Mouse (Mus musculus) testis, adult 2 months (tissue): Measurements from ENCODE around the gene Stoml1. TPM values are rescaled to one million over a fixed set of nuclear protein-coding genes. Genes with fewer than 3 reads are reported as not detected.
A peak's percentile ranks its signal among the peaks of the same experiment; 100 is the strongest.

ENCODE experiments used
- H3K27ac ChIP-seq: fragments of 200-500 bp; 2 replicates; pipeline ENCODE4 v1.5.1; 2012; ENCODE audit warnings: low read depth, low read length; ENCODE audit not compliant: control insufficient read depth, insufficient read depth
- H3K27me3 ChIP-seq: fragments of 200-500 bp; 2 replicates; pipeline ENCODE4 v1.6.1; 2012; ENCODE audit warnings: mild to moderate bottlenecking, low read length, moderate library complexity; ENCODE audit not compliant: control insufficient read depth, insufficient read depth
- H3K36me3 ChIP-seq: fragments of 200-500 bp; 2 replicates; pipeline ENCODE4 v1.6.1; 2012; ENCODE audit warnings: mild to moderate bottlenecking, low read length; ENCODE audit not compliant: control insufficient read depth, insufficient read depth
- H3K4me1 ChIP-seq: fragments of 200-500 bp; 2 replicates; pipeline ENCODE4 v1.6.1; 2012; ENCODE audit warnings: low read length; ENCODE audit not compliant: control insufficient read depth, insufficient read depth
- H3K4me3 ChIP-seq: fragments of 200-500 bp; 2 replicates; pipeline ENCODE4 v1.5.1; 2012; ENCODE audit warnings: low read depth, mild to moderate bottlenecking, low read length, moderate library complexity, mixed read lengths; ENCODE audit not compliant: control insufficient read depth
- CTCF ChIP-seq: fragments of 200-500 bp; IDR thresholded peaks from 2 replicates; pipeline ENCODE4 v1.5.1; 2012; ENCODE audit warnings: low read depth, mild to moderate bottlenecking, inconsistent platforms, low read length, moderate library complexity; ENCODE audit not compliant: control insufficient read depth, insufficient read depth, insufficient replicate concordance
- POLR2A ChIP-seq: fragments of 200-500 bp; IDR thresholded peaks from 2 replicates; pipeline ENCODE4 v1.6.1; 2012; ENCODE audit warnings: low read depth, mild to moderate bottlenecking, inconsistent platforms, low read length, moderate library complexity; ENCODE audit not compliant: control insufficient read depth
- polyA plus RNA-seq: library from polyadenylated mRNA; depleted of rRNA; stranded (reverse); fragments of >200 nt; gene quantifications from 2 replicates; pipeline ENCODE4 v1.2.3, GENCODE M21; 2012

Gene Stoml1
- polyA plus RNA-seq, 1 experiment: 11.5 TPM

GRCm38 (mm10) chr9:58295766-58296361 lies 42.9 kb downstream of the Stoml1 start:
- TF ChIP-seq CTCF (peak; percentile 20; the same call in 1 of the 2 replicates), POLR2A (no peak)
- H3K4me3 ChIP-seq: no peak overlapping the region
- no peaks in the 10 kb centered on the region for H3K4me1 ChIP-seq

DNA sequence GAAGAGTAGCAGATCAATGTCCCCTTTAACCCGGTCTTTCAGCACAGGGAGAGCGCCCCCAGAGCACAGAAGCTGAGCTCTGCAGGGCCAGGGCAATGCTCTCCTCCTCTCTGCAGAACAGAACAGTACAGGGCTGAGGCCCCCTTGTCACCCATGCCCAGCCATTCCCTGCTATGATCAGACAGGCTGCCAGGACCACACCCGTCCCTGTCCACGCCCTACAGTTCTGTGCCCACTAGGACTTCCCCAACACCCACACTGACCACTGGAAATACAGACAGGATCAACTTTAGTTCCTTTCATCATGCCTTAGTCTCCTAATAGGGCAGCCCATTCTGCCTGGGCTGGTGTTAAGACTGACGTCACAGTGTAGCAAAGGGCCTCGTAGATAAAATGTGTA lies 44.1 kb downstream of the Stoml1 start:
- no peaks in the 10 kb centered on the region for H3K36me3 ChIP-seq
- peaks cover 4% of the 10 kb centered on the region for H3K4me1 ChIP-seq
- no peak overlapping the region for H3K27ac ChIP-seq
- H3K4me3 ChIP-seq: no peak overlapping the region
- no peak for TF ChIP-seq POLR2A
- TF ChIP-seq CTCF: no peak
- no peaks in the 10 kb centered on the region for H3K27me3 ChIP-seq

More at GRCm38 (mm10) chr9:58295766-58296361, 42.9 kb downstream of the Stoml1 start:
- Histone ChIP-seq H3K27me3 (no peaks in the 10 kb centered on the region), H3K36me3 (no peaks in the 10 kb centered on the region), H3K27ac (peak overlapping the region; percentile 25; the same call in 1 of the 2 replicates)

GRCm38 (mm10) chr9:58297961-58298477 lies 45.1 kb downstream of the Stoml1 start:
- H3K4me3 ChIP-seq: no peak overlapping the region
- H3K4me1 ChIP-seq: peaks cover 7% of the 10 kb centered on the region
- no peaks in the 10 kb centered on the region for H3K36me3 ChIP-seq
- no peak overlapping the region for H3K27ac ChIP-seq
- no peaks in the 10 kb centered on the region for H3K27me3 ChIP-seq
- TF ChIP-seq CTCF: no peak

- Histone ChIP-seq H3K27ac (no peak overlapping the region), H3K36me3 (no peaks in the 10 kb centered on the region), H3K4me1 (peaks cover 7% of the 10 kb centered on the region), H3K4me3 (no peak overlapping the region), H3K27me3 (no peaks in the 10 kb centered on the region)
- no peak for TF ChIP-seq POLR2A
- TF ChIP-seq CTCF: no peak
Observed at GRCm38 (mm10) chr9:58299356-58299799, 46.4 kb downstream of the Stoml1 start.

DNA sequence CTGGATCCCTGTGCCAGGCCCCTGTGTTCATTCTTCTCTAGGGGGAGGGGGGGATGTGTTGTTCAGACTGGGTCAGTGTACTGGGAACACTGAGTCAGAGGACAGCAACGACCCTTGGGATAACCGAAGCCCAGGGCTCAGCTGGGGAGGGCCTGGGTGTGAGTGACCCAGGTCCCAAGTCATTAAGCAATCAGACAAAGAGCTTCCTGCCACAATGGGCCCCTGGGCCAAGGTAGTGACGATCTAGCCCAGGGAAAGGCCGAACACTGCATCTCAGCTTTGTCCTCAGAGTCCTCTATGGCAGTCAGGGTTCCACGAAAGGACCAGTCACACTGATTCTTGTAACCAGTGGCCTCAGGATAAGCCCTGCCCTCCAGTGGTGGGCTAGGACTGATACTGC lies 50.2 kb downstream of the Stoml1 start:
- Histone ChIP-seq H3K36me3 (no peaks in the 10 kb centered on the region), H3K27ac (no peak overlapping the region), H3K4me1 (peaks cover 7% of the 10 kb centered on the region), H3K4me3 (no peak overlapping the region), H3K27me3 (no peaks in the 10 kb centered on the region)
- TF ChIP-seq CTCF (no peak), POLR2A (no peak)

DNA sequence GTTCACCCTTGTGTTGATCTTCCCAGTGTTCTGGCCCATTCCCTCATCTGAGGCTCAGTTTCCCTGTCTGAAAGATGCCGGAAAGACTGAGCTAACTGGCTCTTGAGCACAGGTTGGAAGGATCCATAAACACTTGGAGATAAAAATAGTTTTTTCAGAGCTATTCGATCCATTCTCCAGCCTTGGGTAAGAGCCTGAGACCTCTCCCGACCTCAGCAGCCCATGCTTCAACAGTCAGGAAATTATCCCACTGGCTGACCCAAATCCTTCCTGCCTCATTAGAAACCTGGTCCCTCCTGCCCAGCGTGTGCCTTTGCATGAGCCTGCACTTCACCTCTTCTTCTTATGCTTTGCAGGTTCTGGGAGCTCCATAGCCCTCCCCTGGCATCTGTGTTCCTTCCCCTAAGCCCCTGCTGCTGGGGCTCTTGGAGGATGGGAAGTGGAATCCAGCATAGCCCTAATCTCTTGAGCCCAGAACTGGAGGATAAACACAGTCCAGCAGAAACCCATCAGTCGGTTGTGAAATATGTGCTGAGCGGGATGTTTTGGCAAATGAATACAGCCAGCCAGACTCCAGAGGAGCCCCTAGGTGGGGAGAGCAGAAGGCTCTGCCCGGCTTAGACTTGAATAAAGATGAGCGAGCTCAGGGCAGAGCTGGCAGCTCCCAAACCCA lies 50.8 kb downstream of the Stoml1 start:
- Histone ChIP-seq H3K4me3 (no peak overlapping the region), H3K4me1 (peaks cover 7% of the 10 kb centered on the region), H3K36me3 (no peaks in the 10 kb centered on the region), H3K27ac (no peak overlapping the region), H3K27me3 (no peaks in the 10 kb centered on the region)
- no peak for TF ChIP-seq POLR2A
- no peak for TF ChIP-seq CTCF

- H3K27me3 ChIP-seq: no peaks in the 10 kb centered on the region
- H3K4me1 ChIP-seq: peaks cover 7% of the 10 kb centered on the region
- H3K36me3 ChIP-seq: no peaks in the 10 kb centered on the region
- no peak for TF ChIP-seq CTCF
- no peak for TF ChIP-seq POLR2A
- no peak overlapping the region for H3K27ac ChIP-seq
- H3K4me3 ChIP-seq: no peak overlapping the region
Observed at GRCm38 (mm10) chr9:58305686-58306085, 52.7 kb downstream of the Stoml1 start.
